Mouse (Mus musculus): Measurements from ENCODE around the gene Fbxw4.

Gene Fbxw4

DNA sequence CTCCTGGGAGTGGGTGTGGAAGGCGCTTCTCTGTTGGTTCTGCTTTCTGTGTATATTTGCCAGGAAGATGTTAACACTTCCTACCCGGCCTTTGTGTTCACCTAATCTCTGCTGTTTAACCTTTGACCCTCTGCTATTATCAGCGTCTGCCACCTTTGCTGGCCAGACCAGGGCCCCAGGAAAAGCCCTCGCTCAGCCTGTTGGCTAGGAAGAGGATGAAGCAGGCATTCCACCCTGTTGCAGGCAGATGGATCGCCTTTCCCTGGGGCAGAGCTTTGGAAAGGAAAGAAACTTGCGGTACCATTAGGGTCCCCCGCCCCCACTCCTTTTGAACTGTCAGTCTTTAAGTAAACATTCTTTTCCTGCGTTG is 84.5 kb downstream of the Fbxw4 start:
- no peak for DNase-seq

DNA sequence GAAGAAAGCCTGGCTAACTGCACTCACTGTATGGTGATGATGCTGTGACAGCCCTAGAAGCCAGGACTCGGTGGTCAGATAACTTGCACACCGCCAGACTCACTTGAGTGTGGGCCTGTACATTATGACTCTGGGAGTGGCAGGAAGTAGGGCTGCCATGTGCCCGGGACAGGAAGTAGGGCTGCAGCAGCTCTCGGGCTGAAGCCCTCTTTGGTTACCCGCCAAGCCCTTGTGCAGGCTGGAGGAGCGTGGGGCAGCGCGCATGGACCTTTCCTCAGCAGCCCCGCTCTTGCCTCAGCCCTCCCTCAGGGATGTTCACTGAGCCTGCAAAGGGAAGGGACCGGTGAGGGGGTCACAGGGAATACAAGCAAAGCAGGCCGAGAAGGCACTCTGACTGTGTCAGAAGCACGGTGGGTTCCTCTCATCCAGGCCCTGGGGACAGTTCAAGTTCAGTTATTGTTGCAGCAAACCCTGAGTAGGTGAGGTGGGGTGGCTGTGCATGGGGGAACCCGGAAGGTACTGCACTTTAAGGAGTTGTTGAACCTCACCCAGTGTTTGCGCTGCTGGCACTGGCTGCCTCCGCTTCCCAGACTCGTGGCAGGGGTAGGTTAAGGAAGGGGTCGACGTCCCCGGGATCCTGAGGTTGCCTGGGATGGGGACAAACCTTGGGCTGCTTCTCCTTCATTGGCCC is 85.0 kb downstream of the Fbxw4 start:
- DNase-seq: peak; percentile 45

- DNase-seq: no peak
These were observed 85.7 kb downstream of the Fbxw4 start for GRCm38 (mm10) chr19:45574339-45574898.

GRCm38 (mm10) chr19:45573861-45574267 is 86.2 kb downstream of the Fbxw4 start:
- DNase-seq: peak; percentile 87

- DNase-seq: no peak
These were observed 87.1 kb downstream of the Fbxw4 start for GRCm38 (mm10) chr19:45573033-45573432.

DNA sequence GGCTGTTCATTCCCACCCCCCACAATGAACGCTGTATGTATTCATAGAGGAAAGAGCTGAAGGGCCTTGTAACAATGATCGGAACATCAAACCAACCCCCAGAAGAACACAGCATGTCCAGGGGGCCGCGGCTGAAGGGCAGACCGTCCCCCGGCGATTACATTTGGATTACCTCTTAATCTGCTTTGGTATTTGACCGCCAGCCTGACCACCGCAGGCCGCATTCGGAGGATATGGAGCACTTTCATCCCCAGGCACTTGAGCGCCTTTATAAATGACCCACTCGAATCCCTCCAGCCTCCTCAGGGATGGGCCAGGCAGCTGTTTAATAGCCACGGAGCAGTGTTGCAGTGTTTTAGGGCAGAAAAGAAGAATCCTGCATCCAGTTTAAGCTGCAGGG is 92.7 kb downstream of the Fbxw4 start:
- DNase-seq: no peak

DNA sequence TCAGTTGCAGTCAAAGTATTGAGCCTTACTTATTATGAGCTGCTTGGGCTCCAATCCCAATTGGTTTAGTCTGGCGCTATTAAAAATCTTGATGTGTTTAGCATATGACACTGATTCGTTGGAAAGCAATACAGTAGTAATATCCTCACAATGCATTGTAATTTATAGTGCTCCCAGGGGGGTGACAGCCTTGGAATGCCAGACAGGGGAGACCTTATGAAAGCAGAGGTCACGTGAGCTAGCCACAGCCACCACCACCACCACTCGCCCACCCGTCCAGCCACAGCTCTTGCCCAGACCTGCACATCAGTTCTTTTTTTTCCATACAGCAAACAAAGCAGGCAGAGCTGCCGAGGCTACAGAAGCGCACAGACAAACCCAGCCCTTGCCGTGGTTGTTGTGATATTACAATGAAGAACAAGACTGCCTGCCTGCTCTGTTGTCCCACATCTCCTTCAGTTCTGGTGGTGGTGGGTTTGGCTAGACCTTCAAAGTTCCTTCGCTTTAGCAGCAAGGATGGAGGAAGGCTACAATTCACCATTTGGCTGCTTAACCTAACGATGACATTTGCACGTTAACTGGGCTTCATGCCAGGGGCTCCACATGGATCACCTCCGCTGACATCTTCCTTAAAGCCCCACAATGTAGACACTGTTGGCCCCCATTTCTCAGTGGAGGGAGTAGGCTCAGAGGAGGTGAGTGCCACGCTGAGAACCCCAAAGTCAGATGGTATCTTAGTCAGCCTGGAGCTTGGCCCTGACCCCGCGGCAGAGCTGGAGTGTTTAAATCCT is 94.0 kb downstream of the Fbxw4 start:
- no peak for DNase-seq

DNA sequence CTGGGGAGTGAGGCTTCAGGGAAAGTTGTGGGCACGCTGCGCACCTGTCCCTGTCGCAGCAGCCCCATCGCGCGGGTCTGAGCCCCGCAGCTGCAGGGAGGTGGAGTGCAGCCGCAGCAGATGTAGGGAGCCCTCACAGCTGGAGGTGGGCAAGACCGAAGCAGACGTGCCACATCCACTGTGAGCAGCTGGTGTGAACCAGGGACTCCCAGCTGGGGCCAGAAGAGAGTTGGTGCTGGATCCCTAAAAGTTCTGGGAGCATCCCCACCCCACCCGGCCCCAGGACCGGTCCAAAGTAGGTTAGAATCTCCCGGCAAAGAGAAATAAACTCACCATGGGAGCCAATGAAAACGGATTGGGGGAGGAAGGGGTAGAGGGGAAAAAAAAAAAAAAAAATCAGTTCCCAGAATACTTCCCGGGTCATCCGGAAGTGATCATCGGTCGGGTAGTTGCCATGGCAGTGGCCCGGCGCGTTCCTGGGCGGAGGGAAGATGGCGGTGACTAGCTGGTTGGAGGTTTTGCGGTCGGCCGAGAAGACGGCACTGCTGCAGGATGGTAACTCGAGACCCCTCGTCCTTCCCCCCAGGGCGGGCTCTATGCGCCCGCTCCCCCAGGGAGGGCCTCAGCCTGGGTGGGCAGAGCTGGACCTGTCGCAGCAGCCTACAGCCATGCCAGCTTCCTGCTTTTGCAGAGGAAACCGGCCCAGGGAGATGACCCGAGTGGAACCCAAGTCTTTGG is 99.8 kb downstream of the Fbxw4 start, which contains the start of the genes Poll and Gm17018:
Gene Poll, minus strand, starts transcription at position 379 of the 738 bp plus-strand sequence.
Gene Gm17018, plus strand, starts transcription at position 463 of the 738 bp plus-strand sequence.
- DNase-seq: peak; percentile 91

GRCm38 (mm10) chr19:45554136-45554535 is 106.0 kb downstream of the Fbxw4 start:
- no peak for DNase-seq

DNA sequence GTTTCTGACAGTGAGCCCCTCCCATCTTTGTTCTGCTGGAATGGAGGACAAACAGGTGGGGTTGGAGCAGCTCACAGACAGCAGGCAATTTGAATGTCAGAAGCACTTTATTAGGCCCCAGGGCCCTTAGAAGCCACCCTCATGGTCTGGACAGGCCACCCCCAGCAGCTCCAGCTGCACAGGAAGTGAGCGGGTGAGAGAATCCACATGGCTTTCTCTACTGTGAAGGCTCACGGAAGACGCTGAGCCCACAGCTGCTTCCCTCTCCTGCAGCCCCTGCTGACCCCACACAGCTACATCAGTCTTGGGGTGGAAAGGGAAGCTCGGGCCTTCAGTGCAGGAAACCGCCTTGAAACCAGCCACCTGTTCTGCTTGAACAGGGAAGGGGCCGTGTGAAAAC is 107.9 kb downstream of the Fbxw4 start:
- peak; percentile 75 for DNase-seq

GRCm38 (mm10) chr19:45549948-45550347 is 110.2 kb downstream of the Fbxw4 start:
- peak; percentile 46 for DNase-seq

DNA sequence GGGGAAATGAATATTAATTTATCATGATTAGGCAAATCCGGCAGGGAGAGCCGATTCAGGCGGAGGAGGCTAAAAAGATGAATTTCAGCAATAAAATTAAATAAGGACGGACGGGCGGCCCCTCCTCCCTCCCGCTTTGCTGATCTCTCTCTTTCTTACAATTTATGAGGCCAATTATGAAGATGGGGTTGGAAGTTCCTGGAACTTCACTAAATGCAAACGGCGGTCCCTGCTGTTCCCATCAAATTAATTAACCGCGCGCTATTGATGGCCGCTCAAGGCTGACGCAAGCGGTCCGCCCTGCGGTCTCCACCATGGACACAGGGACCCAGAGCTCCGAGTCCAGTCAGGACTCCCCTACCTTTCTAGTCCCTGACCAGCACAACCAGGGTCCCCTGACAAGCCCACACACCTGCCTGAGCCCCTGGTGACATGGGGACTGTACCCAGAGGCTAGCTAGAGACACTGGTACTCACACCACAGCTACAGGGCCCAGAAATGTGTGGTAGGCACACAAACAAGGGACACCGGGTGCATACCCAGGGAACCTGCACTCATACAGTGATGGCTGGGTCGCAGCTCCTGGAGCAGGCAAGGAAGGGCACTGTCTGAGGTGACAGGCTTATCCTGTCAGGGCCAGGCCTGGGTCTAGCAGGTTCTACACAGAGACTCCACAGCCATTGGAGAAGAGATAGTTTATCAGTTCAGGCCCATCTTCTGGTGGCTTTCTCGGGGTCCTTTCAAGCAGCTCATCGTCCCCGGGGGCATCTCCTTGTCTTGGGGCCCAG is 110.8 kb downstream of the Fbxw4 start:
- DNase-seq: peak; percentile 58

- DNase-seq: peak; percentile 43
These were observed 111.9 kb downstream of the Fbxw4 start for GRCm38 (mm10) chr19:45548196-45548595.

- DNase-seq: peak; percentile 91
These were observed 115.2 kb downstream of the Fbxw4 start for GRCm38 (mm10) chr19:45544925-45545321.

DNA sequence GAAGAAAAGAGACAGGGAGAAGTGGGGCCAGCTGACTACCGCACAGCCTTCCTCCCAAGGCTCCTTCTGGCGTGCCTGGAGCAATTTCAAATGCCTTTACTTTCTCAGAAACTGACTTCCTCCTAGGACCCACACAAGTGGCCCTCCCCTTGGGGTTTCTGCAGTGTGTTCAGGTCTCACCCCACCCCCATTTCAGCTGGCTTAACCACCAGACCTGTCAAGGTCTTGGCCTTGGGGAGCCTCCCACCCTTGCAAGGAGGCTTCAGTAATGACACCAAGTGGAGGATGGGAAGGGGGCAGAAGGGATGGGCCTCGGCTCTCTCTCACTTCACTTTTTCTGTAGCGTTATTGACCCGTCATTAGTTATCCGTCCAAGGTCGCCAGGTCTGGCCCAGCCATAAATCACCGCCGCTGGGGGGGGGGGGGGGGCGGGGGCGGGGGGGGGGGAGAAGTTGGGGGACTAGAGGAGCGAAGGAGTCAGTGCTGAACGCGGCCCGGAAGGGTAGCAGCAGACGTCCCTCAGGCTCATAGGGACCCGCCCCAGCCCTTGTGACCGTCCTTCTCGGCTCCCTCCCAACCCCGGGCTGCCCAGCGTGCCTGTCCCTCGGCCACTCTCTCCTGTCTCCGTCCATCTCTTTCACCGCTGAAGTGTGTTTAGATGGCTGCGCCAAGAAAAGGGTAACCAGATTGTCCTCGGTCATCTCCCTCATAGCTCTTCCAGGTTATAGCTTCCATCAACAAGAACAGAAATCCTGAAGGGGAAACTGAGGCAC is 115.8 kb downstream of the Fbxw4 start:
- DNase-seq: peak; percentile 54

GRCm38 (mm10) chr19:45542061-45542460 is 118.1 kb downstream of the Fbxw4 start:
- no peak for DNase-seq

DNA sequence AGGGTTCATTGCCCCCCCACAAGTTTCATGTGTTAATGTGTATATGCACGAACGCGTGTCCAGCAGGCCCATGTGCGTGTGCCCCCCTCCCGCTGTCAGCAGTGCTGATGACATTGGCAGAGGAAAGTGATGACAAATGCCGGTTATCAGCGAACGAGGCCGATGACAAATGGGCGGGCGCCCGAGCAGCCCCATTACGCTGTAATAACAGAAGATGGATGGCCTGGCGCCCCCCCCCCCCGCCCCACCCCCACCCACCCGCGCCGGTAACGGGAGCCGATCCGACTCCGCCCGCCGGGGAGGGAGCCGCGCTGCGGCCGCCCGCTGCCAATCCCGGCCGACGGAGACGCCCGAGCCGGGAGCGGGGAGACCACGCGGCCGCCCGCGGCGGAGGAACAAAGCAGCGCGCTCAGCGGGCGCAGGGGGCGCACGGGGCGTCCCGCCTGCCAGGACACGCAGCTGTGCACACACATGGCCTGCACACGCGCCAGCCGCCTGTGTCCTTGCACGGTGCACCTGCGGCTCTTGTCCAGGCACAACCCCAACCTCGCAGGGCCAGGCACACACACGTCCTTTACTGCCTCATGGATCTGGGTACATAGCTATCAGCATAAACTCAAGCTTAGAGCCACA is 118.6 kb downstream of the Fbxw4 start:
- peak; percentile 57 for DNase-seq

- DNase-seq: no peak
These were observed 119.3 kb downstream of the Fbxw4 start for GRCm38 (mm10) chr19:45540657-45541408.

DNA sequence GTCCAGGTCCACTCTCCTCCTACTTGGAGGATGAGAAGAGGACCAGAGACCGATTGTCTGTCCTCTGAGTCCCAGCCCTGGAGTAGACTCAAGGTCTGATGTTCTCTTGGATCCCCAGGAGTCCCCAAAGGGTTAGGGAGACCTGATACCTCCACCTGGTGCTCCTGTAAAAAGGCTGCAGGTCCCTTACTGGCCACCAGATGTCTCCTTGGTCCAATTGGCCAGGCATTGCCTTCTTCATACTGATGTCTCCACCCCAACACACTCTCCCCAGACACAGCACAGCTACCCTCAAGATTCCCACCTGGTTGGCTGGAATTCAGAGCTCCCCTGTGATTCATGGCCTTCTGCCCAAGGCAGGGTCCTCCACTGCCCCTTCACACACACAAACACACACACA is 122.6 kb downstream of the Fbxw4 start:
- DNase-seq: peak; percentile 78

GRCm38 (mm10) chr19:45535929-45536328 is 124.2 kb downstream of the Fbxw4 start:
- no peak for DNase-seq

All from kidney, postnatal 10 days (tissue).